Mouse (Mus musculus) lung, postnatal 10 days (tissue): ENCODE results near the gene Hoxd4.

Experiments used
- DNase-seq: peaks from one replicate; pipeline ENCODE4 v3.0.0; 2021

Gene Hoxd4

DNA sequence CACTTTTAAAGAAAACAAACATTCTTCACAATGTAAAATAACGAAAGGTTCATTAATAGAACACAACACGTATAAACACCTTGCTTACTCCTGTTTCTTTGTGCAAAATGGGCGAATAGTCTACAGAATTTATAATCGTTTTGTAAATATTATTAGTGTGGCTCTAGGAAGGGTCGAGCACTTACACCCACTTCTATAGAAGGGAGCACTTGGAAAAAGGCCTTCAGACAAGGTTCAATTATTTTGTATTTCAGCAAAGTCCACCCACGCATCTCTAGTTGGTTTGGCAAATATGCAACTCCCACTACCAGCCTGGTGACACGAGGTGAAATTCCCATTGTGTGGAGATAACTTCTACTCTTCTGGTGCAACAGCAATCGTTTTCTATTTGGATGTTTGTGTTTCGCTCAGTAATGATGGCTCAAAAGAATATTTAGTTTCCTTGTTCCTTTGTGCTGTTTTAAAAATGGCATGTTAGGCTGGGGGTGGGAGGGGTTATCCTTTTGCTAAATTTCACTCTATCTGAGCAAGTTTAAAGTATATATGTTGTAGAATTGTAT, 36.8 kb downstream of the Hoxd4 start:
- DNase-seq: no peak

DNA sequence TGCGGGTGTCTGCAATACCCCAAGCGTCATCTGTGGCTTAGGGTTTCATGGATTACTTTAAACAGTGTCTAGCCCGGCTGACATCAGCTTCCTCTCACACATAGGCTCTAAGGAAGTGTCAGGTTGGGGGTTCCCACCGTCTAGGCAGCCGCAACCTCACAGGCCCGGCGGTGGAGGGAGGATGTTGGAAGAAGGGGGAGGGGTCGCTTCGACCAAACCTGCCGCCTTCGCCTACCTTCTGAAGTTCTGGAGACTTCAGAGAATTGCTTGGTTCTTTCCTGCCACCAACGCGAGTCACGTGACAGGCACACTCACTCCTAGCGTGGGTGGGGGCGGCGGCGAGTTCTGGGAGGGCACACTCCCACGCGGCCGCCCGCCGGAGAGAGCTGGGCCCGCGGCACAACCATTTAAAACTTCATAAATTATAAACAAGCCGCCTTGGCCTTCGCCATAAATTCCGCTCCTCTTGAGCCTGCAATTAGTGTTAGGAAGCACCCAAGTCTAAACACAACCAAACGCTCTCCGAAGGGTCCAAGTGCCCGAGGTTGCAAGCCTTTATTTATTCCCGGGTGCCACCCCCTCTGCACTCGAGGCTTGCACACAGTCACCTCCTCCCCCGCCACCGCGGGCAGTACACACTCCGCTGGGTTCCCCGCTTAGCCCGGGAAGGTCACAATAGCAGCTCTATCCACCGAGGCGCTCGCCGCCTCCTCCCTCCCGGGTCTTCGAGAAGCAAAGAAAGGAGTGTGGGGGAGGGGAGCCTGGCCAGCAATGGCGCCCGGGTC, 37.8 kb downstream of the Hoxd4 start:
- peak; percentile 13 for DNase-seq

DNA sequence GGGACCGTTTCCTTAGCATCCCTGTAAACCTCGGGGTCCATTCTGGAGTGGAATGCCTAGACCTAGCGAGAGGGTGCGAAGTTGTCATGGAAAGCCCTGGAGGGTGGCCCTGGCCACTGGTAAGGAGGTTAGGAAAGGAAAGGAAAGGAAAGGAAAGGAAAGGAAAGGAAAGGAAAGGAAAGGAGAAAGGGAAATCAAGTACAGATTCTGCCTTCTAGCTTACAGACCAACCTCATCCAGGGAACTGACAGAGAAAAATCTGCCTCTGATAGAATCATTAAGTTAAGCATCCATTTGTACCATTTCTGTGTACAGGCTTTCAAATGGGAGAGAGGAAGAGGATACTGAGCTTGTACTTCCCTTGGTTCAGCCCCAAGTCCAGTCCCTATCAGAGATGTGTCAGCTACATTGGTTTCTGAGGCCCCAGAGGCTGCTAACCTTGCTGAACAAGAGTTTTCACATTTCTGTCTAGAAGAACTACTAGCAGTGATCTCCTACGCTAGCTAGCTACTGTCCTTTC, 39.1 kb downstream of the Hoxd4 start:
- DNase-seq: no peak

DNA sequence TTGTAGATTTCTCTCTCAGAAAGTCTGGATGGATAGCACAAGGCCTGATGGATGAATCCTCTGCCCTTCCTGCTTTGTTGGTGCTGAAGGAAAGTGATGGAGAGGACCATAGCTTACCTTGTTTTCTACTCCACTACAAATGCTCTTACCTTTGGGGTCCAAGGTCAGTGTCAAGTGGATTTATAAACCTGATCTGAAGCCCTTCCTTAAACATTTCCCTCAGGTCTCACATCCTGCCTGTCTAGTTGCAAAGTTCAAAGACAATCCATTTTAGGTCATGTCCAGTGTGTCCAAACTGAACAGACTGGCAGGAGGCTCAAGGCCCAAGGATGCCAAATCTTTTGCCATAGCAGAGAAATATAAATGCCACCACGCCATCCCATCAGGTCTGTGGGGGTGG, 40.1 kb downstream of the Hoxd4 start:
- no peak for DNase-seq

DNA sequence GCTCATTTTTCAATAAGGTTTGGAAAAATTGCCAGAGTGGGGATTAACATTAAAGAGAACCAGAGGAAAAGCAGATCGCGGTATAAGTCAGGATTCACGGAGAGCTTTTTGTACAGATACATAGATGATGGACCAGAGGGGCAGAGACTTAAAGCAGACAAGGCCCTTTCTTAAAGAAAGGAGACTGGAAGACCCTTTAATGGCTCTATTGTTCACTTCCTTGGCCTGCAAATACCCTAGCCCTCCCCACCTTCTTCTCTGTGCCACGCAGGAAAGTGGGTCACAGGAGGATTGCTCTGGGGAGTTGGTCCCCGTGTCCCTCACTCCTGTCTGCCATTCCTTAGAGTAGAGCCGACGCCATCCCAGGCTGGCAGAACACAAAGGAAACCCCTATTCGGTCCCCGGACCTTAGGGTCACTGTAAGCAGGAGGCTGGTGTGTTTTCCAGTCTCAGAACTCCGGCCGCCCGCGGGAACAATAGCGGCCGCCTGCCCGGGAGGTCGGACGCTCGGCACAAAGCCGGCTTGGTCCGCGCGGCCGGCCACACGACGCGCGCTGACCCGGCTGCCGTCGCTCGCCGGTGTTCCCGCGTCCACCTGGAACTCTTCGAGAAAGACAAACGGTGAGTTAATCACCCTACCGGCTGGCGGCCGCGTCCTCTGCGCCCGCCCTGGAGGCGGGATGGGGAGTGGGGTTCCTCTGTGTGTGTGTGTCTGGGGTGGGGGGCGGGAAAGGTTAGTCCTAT, 40.9 kb downstream of the Hoxd4 start:
- DNase-seq: no peak

DNA sequence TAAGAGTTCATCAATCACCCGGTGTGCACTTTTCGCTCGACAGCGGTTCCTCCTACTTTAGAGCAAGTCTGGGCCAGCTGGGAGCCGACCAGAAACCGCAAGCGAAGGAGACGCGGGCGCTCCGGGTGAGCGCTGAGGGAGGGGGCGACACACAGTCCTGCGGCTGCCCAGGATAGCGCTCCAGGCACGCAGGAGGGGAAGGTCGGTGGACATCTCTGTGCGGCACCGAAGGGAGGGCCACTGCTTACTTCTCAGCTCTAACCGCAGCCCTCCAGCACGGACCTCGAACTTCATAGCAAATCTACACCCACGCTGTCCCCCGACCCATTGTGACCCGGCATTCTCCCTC, 41.4 kb downstream of the Hoxd4 start:
- DNase-seq: no peak

DNA sequence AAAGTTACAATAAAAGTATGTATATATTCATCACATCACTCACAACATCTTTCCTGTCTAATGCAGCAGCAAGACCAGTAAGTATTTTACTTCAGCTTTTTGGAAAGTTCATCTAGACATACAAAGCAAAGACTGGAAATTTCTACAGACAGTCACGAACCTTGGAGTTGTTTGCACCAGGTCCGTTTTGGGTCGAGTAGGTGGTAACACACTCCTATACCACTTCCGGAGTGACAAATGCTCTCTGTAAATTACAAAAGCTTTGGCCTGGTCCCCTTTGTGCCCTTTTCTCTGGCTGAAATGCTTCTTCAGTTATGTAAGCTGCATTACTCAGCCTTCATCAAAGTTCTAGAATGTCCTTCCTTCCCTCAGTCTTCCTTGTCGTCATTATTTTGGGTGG, 42.0 kb downstream of the Hoxd4 start:
- DNase-seq: no peak

DNA sequence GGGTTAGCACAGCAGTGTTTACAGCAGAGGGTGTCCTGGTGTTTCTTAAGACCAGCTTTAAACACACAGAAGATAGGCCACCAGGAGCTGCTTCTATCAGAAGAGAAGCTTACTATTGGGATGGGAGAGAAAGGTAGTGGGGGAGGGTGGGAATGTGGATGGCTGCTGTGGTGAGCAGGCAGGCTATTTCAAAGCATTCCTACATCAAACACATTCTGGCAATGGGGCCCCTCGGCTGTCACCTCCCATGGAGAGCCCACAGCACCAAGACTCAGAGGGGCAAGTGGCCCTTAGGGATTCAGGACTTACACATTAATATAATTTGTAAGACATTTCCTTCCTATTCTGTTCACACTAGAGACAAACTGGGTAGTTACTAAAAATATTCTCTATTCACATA, 48.4 kb downstream of the Hoxd4 start:
- no peak for DNase-seq

DNA sequence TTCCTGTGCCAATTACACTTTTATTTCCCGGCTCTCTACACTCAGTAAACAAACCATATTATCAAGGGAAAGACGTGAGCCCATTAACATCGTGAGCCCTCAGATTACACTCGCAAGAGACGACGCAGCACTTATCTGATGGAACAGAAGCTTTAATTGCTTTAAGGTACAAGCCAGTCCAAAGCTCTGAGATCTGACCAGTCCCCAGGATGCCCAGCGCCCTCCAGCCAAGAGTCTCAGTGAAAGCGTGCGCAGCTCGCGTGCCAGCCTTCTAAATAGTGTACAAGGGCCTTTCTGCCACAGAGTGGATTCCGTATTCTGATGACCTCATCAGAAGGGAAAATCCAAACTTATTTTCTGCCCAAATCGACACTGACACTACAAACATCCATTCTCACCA, 50.2 kb downstream of the Hoxd4 start:
- no peak for DNase-seq

DNA sequence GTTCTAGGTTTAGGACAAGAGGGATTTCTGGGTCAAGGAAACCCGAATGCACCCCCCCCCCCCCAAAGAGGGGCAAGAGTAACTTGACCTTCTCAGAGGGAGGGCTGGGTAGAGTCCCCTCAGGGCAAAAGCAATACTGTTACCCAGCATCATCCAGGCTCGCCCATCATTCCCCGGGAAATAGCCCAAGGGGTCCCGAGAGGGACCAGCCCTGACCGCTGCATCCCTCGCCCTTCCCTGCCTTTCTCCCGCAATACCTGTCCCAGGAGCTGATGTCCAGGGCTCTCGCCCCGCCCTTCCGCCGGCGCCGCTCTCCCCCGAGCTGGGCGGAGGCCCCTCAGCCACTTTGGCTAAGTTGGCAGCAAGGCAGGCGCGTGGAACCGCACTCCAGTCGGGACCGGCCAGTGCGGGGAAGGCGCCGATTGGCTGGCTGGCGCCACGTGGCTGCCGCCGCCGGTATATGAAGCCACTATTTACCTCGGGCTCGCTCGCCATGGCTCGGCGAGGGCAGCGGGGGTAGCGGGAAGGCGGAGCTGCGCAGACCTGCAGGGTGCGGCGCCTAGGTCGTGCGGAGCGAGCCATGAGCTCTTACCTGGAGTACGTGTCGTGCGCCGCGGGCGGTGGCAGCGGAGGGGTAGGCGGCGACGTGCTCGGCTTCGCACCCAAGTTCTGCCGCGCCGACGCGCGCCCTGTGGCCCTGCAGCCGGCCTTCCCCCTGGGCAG, 51.0 kb downstream of the Hoxd4 start, which contains the start of gene Hoxd1:
Gene Hoxd1 (plus strand): TSS at position 459 of the 723 bp plus-strand sequence.
- no peak for DNase-seq

DNA sequence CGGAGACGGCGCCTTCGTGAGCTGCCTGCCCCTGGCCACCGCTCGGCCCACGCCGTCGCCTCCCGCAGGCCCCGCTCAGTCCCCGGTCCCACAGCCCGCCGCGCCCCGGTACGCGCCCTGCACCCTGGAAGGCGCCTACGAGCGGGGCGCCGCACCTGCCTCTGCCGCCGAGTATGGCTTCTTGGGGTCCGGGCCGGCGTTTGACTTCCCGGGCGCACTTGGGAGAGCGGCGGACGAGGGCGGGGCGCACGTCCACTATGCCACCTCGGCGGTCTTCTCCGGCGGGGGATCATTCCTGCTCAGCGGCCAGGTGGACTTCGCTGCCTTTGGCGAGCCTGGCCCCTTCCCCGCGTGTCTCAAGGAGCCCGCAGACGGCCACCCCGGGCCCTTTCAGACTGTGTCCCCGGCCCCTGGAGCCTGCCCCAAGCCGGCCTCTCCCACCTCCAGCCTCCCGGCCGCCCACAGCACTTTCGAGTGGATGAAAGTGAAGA, 51.6 kb downstream of the Hoxd4 start:
- DNase-seq: no peak

DNA sequence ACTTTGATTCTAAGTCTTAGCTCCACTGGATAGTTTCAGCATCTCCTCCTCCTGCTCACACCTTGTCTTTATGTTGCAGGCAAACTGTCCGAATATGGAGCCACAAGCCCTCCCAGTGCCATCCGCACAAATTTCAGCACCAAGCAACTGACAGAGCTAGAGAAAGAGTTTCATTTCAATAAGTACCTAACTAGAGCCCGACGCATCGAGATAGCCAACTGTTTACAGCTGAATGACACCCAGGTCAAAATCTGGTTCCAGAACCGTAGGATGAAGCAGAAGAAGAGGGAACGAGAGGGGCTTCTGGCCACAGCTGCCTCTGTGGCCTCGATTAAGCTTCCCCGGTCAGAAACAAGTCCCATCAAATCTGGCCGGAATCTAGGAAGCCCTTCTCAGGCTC, 52.2 kb downstream of the Hoxd4 start:
- no peak for DNase-seq

DNA sequence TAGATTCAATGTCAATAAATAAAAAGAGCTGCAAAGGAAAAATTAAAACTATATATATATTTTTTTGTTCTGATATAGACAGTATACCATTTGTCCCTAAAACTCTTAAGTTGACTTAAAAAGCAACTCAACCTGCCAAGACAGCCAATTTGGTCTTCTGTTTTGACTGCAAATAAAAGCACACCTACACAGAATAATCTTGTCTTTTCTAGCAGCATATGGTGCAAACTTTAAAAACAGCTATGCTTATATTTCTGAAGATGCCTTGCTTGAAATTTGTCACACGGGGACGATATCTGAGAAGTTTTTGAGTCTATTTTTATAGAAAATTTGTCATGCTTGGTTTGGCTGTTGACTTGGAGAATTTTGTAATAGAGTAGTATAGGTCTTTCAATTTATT, 62.6 kb downstream of the Hoxd4 start:
- no peak for DNase-seq

DNA sequence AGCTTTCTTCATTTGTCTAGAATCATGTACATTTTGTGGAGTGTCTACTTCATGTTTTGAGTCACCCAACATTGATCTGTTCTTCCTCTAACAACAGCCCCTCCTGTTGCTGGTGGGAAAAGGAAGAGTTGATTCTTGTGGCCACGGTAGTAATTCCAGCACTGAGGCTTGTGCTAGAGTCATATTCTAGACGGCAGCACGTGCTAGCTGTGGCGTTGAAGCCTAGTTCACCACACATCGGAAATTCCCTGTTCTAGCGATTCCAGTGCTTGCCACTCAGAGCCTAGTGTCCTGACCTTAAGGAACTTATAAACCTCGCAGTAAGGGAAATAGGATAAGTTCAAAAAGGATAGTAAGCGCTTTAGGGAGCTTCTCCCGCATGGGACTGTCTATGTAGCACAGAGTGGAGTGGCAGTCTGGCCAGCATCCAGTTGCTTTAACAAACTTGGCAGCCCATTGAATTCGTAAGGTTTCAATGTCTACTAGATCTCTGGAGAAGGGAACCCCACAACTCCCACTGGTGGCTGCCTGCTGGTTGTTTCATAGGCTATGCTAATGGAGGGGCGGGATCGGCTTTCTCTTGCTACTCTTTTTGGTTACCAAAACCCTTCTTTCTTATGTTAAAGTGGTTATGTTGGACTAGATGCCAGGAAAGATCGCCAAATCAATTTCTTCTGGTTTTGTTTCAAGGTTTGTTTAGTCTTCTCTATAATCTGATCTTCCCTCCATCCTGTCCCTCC, 66.0 kb downstream of the Hoxd4 start:
- no peak for DNase-seq
